Mouse (Mus musculus) limb, embryonic 14.5 days (tissue): ENCODE measurements at regions not wholly inside any gene's neighbourhood (a gene's known extent, or its start where the extent isn't known, plus 50 kb on each side); places are given as distances from the start of the nearest gene placed in this dataset.

Experiments used
- ATAC-seq: fragments of 200-750 bp; cut with Nextera tagmentation; 2 replicates; pipeline ENCODE4 v1.8.0; 2017; ENCODE audit warnings: low read depth, moderate number of reproducible peaks, moderate TSS enrichment; ENCODE audit not compliant: low FRiP score
- DNase-seq: peaks from one replicate; pipeline ENCODE4 v3.0.0-alpha.2; 2015; ENCODE audit warnings: low spot score
- H3K27ac ChIP-seq: fragments of 300-500 bp; sonication (generic); replicated peaks from 2 replicates; pipeline ENCODE4 v1.5.1; 2014; ENCODE audit warnings: low read depth, mild to moderate bottlenecking, low read length, moderate library complexity, mixed read lengths
- H3K27me3 ChIP-seq: fragments of 300-500 bp; sonication (generic); 2 replicates; pipeline ENCODE4 v1.6.1; 2014; ENCODE audit warnings: low read length, mixed read lengths; ENCODE audit not compliant: control insufficient read depth, insufficient read depth
- H3K36me3 ChIP-seq: fragments of 300-500 bp; sonication (generic); 2 replicates; pipeline ENCODE4 v1.6.1; 2014; ENCODE audit warnings: mild to moderate bottlenecking, low read length, moderate library complexity, mixed read lengths; ENCODE audit not compliant: control insufficient read depth, insufficient read depth
- H3K4me1 ChIP-seq: fragments of 300-500 bp; sonication (generic); 2 replicates; pipeline ENCODE4 v1.6.1; 2014; ENCODE audit warnings: antibody characterized with exemption, low read length, mixed read lengths; ENCODE audit not compliant: control insufficient read depth, insufficient read depth
- H3K4me2 ChIP-seq: fragments of 300-500 bp; sonication (generic); replicated peaks from 2 replicates; pipeline ENCODE4 v1.6.1; 2014; ENCODE audit warnings: low read depth, mild to moderate bottlenecking, low read length, moderate library complexity; ENCODE audit not compliant: severe bottlenecking
- H3K4me3 ChIP-seq: fragments of 300-500 bp; sonication (generic); replicated peaks from 2 replicates; pipeline ENCODE4 v1.5.1; 2014; ENCODE audit warnings: low read length
- H3K9ac ChIP-seq: fragments of 300-500 bp; sonication (generic); 2 replicates; pipeline ENCODE4 v1.6.1; 2014; ENCODE audit warnings: mild to moderate bottlenecking, low read depth, low read length, moderate library complexity; ENCODE audit not compliant: severe bottlenecking
- H3K9me3 ChIP-seq: fragments of 300-500 bp; sonication (generic); 2 replicates; pipeline ENCODE4 v1.6.1; 2016; ENCODE audit warnings: low read length; ENCODE audit not compliant: control insufficient read depth
- POLR2A ChIP-seq: fragments of 200-500 bp; IDR thresholded peaks from 2 replicates; pipeline ENCODE4 v1.8.0; 2012; ENCODE audit warnings: inconsistent platforms, mild to moderate bottlenecking, moderate library complexity, borderline replicate concordance; ENCODE audit not compliant: insufficient read depth, insufficient read length; ENCODE audit errors: extremely low read depth
- WGBS: fragments of 180-500 bp; shearing (Covaris S2); extraction: QIAGEN DNeasy Blood & Tissue Kit; methylation state at CpG from one replicate; pipeline ENCODE4 v1.1.7; 2014; 5-methylcytosine and 5-hydroxymethylcytosine counted together

DNA sequence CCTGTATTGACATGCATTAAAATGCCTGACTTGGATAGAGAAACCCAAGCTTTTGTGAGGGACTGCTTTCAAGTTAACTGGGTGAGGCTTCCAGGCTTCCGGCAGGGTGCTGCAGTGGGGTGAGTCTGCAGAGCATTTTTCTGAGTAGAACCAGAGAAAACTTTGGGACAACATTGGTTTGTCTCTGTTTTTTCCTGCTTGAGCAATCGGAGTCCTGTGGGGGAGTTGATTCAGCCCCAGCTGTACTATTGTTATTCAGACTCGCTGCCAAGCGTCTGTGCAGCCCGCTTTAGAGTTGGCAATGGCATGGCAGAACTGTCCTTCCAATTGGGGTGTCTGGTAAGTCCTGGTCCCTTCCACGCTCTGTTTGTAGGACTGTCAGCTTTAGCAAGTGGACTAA is 204.8 kb upstream of the P2ry1 start:
- Histone ChIP-seq H3K4me1 (no peaks in the 10 kb centered on the region), H3K9ac (no peak overlapping the region), H3K27me3 (no peaks in the 10 kb centered on the region), H3K36me3 (no peaks in the 10 kb centered on the region), H3K27ac (no peak overlapping the region), H3K4me2 (no peak overlapping the region), H3K9me3 (no peaks in the 10 kb centered on the region), H3K4me3 (no peak overlapping the region)
- ATAC-seq (no peak), DNase-seq (no peak)
- no peak for TF ChIP-seq POLR2A
- WGBS, result 80% methylated on average over 6 of the region's 6 CpGs

DNA sequence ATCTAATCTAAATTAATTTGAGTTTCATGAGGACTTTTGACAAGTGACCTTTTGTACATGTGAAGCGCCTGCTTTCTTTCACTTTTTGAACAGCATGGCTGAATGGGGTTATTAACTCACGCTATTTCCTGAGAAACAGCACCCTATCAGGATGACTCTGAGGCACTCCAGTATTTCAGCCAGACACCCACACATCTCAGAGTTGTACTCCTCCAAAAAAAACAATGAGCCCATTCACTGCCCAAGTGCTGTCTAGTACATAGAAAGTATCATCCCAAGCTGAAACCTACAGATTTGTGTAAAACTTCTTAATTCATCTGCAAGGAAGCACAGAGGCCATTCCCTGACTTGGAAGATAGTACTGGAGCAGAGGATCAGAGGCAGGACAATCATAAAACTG is 204.1 kb upstream of the P2ry1 start:
- DNase-seq (no peak), ATAC-seq (no peak)
- H3K4me3 ChIP-seq, result no peak overlapping the region
- no peaks in the 10 kb centered on the region for H3K36me3 ChIP-seq
- no peak overlapping the region for H3K9ac ChIP-seq
- H3K27me3 ChIP-seq, result no peaks in the 10 kb centered on the region
- no peaks in the 10 kb centered on the region for H3K4me1 ChIP-seq
- TF ChIP-seq POLR2A, result no peak
- no peak overlapping the region for H3K27ac ChIP-seq
- H3K9me3 ChIP-seq, result no peaks in the 10 kb centered on the region
- H3K4me2 ChIP-seq, result no peak overlapping the region
- 84% methylated on average over 2 of the region's 2 CpGs for WGBS

DNA sequence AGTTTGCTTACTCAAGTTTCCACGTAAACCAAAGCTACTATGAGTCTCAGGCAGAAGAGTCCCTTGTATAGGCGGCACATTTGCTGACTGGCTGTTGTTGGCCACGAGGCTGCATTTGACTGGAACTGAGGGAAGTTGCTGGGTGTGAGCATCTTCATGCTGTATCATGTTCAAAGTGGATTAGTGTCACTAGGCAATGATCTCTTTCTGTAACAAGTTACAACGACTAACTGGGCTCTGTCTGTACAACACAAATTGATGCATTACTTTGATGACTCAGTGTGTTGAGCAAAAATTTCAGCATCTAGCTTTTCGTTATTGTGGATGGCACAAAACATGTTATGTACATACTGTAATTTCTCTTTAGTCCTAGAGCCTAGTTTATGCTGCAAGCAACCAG is 203.7 kb upstream of the P2ry1 start:
- no peak overlapping the region for H3K4me3 ChIP-seq
- H3K4me1 ChIP-seq, result no peaks in the 10 kb centered on the region
- ATAC-seq (no peak), DNase-seq (no peak)
- WGBS, result 63% methylated on average over 5 of the region's 5 CpGs
- H3K4me2 ChIP-seq, result no peak overlapping the region
- H3K9me3 ChIP-seq, result no peaks in the 10 kb centered on the region
- no peak overlapping the region for H3K9ac ChIP-seq
- no peak for TF ChIP-seq POLR2A
- H3K27me3 ChIP-seq, result no peaks in the 10 kb centered on the region
- H3K36me3 ChIP-seq, result no peaks in the 10 kb centered on the region
- no peak overlapping the region for H3K27ac ChIP-seq

DNA sequence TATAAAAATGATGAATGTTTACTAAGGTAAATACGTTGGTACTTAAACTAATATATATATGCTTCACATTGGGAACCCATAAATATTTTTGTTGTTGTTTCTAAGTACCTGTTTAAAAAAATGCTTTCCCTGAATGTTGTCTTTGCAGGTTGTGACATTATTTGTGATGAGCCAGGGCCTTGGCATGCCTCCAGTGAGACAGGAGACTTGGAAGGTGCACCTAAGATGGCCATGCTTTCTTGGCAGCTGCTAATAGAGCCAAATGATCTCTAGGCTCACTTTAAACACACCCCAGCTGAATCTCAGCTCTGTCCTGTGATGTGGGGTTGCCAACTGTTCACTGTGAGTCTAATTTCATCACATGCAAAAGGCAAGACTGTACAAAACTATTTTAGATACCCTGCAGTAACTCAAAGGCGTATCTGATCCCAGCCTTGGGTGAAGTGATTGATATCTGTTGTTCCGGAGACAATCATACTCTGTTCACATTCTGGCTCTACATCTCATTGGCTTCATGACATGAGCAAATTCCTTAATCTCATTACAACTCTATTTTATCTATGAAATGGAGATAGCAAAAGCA is 197.8 kb upstream of the P2ry1 start:
- DNase-seq (no peak), ATAC-seq (no peak)
- TF ChIP-seq POLR2A, result no peak
- Histone ChIP-seq H3K4me2 (no peak overlapping the region), H3K4me1 (no peaks in the 10 kb centered on the region), H3K9me3 (no peaks in the 10 kb centered on the region), H3K36me3 (no peaks in the 10 kb centered on the region), H3K27ac (no peak overlapping the region), H3K4me3 (no peak overlapping the region), H3K9ac (no peak overlapping the region), H3K27me3 (no peaks in the 10 kb centered on the region)
- WGBS, result 86% methylated on average over 3 of the region's 3 CpGs

DNA sequence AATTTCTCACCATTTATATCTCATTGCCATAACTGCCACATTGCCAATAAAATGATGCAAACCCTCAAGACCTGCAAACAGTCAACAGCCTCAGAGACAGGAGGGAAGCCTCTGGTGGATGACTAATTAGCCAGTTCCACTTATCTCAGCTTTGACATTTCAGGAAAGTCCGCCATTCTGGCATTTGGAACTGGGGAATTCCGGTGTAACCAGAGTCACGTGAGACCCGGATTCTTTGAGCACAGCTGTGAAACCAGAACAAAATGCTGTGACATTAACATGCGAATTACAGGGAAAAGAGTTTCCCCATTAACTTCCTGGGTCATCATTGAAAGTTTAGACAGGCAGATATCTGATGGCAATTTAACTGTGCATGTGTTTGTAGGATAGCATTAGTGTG is 190.7 kb upstream of the P2ry1 start:
- no peak for DNase-seq
- Histone ChIP-seq H3K27me3 (no peaks in the 10 kb centered on the region), H3K9ac (no peak overlapping the region), H3K9me3 (no peaks in the 10 kb centered on the region), H3K27ac (no peak overlapping the region), H3K4me1 (peaks cover 3% of the 10 kb centered on the region; the same call in 1 of the 2 replicates), H3K4me3 (no peak overlapping the region), H3K36me3 (no peaks in the 10 kb centered on the region), H3K4me2 (no peak overlapping the region)
- WGBS, result 62% methylated on average over 5 of the region's 5 CpGs
- no peak for ATAC-seq
- TF ChIP-seq POLR2A, result no peak

DNA sequence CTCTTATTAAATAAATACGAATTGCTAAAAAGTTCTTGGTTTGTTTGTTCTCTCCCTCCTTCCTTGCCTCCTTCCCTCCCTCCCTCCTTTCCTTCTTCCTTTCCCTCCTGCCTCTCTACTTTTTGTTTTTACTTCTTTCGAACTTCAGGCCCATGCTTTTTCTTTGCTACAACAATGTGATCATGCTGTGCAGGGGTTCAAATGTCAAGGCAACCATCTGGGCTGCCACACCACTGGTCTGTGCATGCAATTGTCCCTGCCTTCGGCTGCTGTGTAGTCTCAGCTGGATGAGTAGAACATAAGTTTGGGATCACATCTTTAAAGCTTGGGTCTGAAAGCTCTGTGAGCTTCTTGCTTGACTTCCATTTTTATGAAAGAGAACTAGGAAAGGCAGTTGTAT is 189.1 kb upstream of the P2ry1 start:
- no peaks in the 10 kb centered on the region for H3K9me3 ChIP-seq
- no peak overlapping the region for H3K9ac ChIP-seq
- WGBS, result 62% methylated on average over 3 of the region's 3 CpGs
- TF ChIP-seq POLR2A, result no peak
- H3K4me1 ChIP-seq, result peaks cover 3% of the 10 kb centered on the region; the same call in 1 of the 2 replicates
- no peak overlapping the region for H3K27ac ChIP-seq
- no peaks in the 10 kb centered on the region for H3K36me3 ChIP-seq
- DNase-seq (no peak), ATAC-seq (no peak)
- no peaks in the 10 kb centered on the region for H3K27me3 ChIP-seq
- no peak overlapping the region for H3K4me3 ChIP-seq
- no peak overlapping the region for H3K4me2 ChIP-seq
